Mouse (Mus musculus) splenic B cell, adult 2 months (primary cell): ENCODE measurements around the gene Sulf2.
"Not testable (repeated sequence)": the region's sequence is repeated elsewhere in the genome, so short reads cannot be mapped to it uniquely, and the experiment has no call there.

Source experiments
- DNase-seq: peaks from one replicate; pipeline ENCODE4 v3.0.0-alpha.2; 2011; ENCODE audit warnings: low read depth, low spot score
- H3K27me3 ChIP-seq: 2 replicates; pipeline ENCODE4 v1.6.1; 2012; ENCODE audit warnings: mild to moderate bottlenecking, low read length, moderate library complexity, mixed read lengths; ENCODE audit not compliant: control insufficient read depth, poor library complexity, insufficient read depth, severe bottlenecking
- H3K36me3 ChIP-seq: 2 replicates; pipeline ENCODE4 v1.6.1; 2012; ENCODE audit warnings: mild to moderate bottlenecking, low read length, moderate library complexity, mixed read lengths; ENCODE audit not compliant: control insufficient read depth, poor library complexity, insufficient read depth, severe bottlenecking

Gene Sulf2

DNA sequence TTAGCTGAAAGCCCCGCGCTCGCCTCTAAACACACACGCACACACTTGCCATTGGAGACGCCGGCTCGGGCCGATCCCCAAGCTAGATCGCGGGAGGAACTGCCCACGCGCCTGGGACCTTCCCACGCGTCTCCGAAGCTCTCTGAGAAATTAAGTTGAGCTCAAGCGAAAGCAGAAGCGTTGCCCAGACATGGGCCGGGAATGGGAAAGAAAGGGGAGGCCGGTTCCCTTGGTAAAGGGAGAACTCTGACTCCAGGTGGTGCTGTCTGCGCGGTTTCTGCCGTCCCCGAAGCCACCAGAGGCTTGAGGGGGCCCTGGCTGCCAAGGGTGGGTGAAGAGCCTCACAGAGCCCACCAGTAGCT is at the start of gene Sulf2:
TSS of gene Sulf2 (minus strand) at position 210 of the 362 bp plus-strand sequence.
- peak; percentile 20 for DNase-seq
- H3K27me3 ChIP-seq = no peaks in the 10 kb centered on the region; the same call in 1 of the 2 replicates
- H3K36me3 ChIP-seq = no peaks in the 10 kb centered on the region

DNA sequence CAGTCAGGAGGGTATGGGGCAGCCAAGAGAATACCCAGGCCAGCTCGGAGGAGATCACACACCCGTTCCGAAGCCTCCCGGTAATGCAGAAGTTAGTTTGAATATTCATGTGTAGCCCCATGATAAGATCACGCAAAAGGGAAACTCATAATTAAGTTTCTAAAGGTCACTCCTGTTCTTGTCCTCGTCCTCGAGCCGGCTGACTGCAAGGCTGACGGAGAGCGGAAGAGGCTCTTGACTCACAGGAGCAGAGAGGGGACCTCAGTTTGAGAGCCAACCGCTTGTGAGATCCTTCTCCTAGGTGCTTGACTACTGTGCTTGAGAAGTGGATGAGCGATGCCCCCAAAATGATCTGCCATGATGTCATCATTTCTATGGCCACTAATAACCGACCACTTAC is 48.7 kb upstream of the Sulf2 start:
- Histone ChIP-seq H3K27me3 (no peaks in the 10 kb centered on the region), H3K36me3 (no peaks in the 10 kb centered on the region)
- no peak for DNase-seq

DNA sequence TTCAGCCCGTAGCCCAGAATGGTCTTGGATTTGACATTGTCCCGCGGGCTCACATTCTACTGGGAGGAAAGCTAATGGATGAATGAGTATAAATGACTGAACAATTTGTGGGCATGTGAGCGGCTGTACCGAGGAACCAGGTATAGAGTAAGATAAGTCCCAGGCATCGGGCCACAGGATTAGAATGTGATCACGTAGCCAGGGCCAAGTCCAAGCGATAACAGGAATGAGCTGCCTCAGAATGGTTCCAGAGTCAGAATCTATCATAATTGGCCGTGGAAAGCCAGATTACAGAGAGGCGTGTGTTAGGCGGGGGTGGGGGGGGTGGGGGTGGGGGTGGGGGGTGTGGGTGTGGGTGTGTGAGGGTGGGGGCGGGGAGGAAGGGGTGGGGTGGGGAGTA is 48.2 kb upstream of the Sulf2 start:
- DNase-seq = no peak
- Histone ChIP-seq H3K27me3 (no peaks in the 10 kb centered on the region), H3K36me3 (no peaks in the 10 kb centered on the region)

DNA sequence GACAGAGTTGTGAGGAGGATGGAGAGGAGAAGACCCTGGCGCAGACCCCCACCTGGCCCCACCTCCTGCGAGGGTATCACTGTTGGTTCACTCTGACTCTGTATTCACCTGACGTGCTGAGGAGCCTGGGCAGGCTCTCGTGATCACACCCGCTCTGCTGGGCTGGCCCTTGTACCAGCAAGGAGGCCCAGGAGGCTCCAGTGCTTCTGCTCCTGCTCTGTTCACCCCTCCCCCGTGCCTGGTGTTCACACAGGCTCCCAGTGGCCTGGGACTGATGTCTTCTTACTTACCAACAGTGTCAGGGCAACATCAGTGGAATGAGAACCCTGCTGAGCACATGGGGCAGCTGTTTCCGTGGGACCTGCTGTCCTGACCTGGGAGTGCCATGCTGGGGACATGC is 42.5 kb upstream of the Sulf2 start:
- no peak for DNase-seq
- no peaks in the 10 kb centered on the region for H3K36me3 ChIP-seq
- H3K27me3 ChIP-seq = no peaks in the 10 kb centered on the region

DNA sequence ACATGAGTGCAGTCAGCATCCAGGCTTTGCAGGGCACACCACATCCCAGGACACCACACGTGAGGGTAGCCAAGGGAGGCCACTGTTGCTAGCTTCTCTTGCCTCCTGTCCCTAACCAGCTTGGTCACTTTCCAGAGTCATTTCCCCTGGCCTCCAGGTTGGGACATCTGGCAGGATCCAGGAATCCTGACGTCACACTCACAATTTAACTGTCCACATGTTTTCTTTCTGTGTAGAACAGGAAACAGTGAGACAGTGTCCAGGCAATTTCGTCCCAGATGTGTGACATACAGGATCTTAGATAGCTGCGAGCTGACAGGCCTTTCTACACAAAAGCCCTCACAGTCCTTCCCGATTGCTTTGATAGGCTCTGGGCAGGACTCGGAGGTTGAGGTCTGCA is 41.6 kb upstream of the Sulf2 start:
- Histone ChIP-seq H3K27me3 (no peaks in the 10 kb centered on the region), H3K36me3 (no peaks in the 10 kb centered on the region)
- DNase-seq = no peak

DNA sequence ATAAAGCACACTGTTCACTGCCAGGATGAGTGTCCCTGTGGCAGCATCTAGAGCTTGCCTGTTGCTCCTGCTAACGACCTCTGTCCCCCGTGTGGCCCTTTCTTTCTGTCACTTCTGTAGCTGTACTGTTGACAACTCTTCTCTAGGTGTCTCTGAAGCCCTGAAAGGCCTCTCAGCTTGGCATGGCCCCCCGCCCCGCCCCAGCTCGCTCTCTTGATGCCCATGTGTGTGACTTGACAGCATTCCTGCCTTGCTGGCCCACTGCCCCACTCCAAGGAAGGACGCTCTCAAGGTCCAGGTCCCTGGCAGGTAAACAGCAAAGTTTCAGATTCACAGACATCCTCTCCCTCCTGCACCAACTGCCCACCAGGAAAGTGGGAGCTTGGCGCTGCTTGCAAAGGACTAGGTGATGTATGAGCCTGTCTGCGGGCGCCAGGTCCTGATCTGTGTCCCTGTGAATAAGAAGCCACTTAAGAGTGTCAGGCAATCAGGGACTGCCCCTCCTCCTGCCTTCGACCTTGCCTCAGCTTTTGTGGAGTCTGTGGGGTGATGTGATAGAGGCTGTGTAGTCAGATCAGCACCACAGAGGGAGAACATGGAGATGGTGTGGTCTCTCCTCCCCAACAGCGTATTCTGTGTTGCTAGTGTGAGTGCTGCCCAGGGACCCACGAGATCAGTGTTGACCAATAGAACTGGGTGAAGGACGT is 40.8 kb upstream of the Sulf2 start:
- no peak for DNase-seq
- Histone ChIP-seq H3K27me3 (no peaks in the 10 kb centered on the region), H3K36me3 (no peaks in the 10 kb centered on the region)

DNA sequence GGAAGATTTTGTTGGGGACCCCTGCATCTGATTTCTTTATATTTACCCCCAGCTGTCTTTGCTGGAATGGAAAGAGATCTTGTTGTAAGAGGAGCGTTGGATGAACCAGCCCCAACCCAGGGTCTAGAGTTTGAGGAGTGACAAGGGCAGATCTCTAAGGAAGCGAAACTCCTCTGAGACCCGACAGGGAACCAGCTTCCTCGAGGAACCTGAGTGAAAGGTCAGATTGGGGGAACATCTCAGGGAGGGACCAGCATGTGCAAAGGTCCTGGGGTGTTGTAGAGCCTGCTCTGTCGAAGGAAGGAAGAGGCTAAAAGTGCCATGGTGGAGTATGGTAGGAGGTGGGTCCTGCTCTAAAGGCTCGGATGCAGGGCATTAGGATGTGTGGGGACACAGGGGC is 39.6 kb upstream of the Sulf2 start:
- DNase-seq = no peak
- H3K36me3 ChIP-seq = no peaks in the 10 kb centered on the region

DNA sequence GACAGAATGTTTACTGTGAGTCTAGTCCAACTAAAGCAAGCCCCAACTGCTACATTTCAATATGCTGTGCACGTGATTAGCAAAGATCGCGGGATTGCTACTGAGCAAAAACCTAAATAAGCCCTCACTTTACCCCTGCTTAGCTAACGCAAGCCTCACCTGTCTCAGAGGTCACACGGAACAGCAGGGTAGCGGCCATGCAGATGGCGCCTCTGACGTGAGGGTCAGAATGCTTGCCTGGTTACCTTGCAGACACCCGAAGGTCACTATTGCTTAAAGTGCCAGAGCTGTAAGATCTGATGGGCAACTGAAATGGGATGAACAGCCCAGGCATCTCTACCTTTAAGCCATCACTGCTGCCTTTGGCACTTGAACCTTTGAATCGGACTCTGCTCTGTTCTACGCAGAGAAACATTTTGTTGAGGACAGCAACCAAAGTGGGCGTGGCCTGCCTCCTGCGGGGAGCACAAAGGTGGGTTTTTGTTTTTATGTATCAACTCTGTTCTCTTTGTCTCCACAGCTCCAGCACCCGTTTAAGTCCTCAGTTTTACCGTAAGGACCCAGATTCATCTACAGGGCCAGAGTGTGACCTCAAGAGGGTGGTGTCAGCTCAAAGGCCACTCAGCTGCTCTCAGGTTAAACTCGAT is 38.8 kb upstream of the Sulf2 start:
- no peaks in the 10 kb centered on the region for H3K36me3 ChIP-seq
- no peaks in the 10 kb centered on the region for H3K27me3 ChIP-seq
- DNase-seq = no peak

More for the DNA sequence above, 39.6 kb upstream of the Sulf2 start:
- no peaks in the 10 kb centered on the region for H3K27me3 ChIP-seq

DNA sequence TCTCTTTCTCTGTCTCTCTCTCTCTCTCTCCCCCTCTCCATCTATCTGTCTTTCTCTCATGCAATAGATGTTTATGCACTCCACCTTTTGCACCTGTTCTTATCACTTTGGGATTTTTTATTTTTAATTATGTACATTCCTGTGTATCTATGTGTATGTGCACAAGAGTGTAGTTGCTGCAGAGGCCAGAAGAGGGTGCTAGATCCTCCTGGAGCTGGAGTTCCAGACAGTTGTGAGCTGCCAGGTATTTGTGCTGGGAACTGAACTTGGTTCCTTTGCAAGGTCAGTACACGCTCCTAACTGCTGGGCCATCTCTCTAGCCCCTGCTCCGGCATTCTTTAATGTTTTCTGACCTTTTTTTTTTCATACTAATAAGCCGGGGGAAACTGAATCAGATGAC is 38.0 kb upstream of the Sulf2 start:
- no peak for DNase-seq

DNA sequence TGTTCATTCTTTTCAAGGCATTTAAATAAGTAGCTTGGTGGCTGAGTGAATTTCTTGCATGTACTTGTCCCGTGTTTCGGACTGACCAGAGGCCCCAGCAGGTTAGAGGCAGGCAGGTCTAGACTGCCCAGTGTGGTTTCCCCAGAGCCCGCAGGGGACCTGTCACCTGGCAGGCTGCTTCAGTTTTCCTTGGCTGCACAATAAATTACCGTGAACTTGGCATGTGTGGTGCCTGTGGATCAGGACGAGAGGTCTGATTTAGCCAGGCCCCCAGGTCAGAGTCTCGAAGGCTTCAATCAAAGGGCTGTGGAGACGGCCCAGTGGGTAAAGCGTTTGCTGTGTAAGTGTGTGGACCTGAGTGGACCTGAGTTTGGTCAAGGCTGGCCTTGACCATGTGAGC is 35.4 kb upstream of the Sulf2 start:
- no peak for DNase-seq
- no peaks in the 10 kb centered on the region for H3K36me3 ChIP-seq
- H3K27me3 ChIP-seq = no peaks in the 10 kb centered on the region

More for the DNA sequence above, 38.0 kb upstream of the Sulf2 start:
- H3K27me3 ChIP-seq = no peaks in the 10 kb centered on the region
- H3K36me3 ChIP-seq = no peaks in the 10 kb centered on the region

DNA sequence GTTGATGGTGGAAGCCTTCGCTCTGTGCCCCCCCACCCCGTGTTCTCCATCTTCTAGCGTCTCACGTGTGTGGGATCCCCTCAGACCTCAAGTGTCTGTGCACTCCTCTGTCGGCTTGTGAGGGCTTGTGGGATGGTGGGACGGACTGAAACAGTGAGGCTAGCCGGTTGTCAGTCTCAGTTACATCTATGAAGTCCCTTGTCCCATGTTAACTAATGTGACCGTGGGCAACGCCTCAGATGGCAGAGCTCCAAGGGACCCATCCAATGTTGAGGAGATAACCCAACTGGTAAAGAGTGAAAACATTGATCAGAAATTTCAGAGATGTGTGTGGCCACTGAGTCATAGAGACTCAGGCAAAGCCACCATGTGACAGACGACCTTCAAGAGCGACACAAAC is 33.7 kb upstream of the Sulf2 start:
- no peak for DNase-seq
- no peaks in the 10 kb centered on the region for H3K27me3 ChIP-seq
- no peaks in the 10 kb centered on the region for H3K36me3 ChIP-seq

DNA sequence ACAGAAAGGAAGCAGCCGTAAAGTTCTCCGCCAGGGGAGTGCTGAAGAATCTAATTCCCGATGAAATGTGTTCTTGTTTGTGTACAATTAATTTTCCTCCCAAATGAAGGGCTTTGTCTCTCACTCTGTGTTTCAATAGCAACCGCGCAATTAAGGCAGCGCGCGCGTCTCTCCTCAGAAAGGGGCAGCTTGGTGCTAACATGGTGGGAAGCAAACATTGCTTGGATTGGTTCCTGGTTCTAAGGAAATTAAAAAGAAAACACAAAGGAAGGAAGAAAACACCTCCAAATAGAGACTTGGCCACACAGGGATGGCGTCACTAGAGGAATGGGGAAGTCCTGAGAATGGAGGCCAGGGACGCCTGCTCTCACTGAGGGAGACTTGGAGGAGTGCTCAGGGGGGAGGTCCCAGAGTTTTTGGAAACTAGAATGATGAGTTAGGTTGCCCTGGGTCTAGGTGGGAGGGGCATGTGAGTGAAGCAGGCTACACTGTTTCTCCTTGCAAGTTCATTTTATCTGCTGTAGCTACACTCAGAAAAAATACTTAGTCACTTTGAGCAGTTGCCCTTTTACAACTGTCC is 32.5 kb upstream of the Sulf2 start:
- not testable (repeated sequence) for DNase-seq, H3K27me3 ChIP-seq, H3K36me3 ChIP-seq

DNA sequence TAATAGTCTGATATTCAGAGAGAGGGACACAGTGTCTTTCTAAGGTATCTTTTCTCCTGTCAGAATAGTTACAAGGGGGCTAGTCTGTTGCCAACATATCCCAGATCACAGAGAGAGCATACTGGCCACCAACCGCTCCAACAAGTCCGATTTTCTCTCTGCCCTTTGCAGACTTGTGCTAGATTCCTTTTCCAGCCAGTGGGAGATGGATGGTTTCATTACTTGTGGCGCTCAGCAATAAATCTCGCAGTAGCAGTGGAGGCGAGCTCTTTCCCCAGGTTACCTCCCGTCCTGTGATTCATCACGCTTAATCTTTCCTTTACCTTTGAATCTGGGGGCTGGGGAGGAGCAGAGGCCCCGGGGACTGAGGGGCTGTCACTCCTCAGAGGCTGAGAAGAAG is 31.9 kb upstream of the Sulf2 start:
- DNase-seq, H3K27me3 ChIP-seq, H3K36me3 ChIP-seq: not testable (repeated sequence)

DNA sequence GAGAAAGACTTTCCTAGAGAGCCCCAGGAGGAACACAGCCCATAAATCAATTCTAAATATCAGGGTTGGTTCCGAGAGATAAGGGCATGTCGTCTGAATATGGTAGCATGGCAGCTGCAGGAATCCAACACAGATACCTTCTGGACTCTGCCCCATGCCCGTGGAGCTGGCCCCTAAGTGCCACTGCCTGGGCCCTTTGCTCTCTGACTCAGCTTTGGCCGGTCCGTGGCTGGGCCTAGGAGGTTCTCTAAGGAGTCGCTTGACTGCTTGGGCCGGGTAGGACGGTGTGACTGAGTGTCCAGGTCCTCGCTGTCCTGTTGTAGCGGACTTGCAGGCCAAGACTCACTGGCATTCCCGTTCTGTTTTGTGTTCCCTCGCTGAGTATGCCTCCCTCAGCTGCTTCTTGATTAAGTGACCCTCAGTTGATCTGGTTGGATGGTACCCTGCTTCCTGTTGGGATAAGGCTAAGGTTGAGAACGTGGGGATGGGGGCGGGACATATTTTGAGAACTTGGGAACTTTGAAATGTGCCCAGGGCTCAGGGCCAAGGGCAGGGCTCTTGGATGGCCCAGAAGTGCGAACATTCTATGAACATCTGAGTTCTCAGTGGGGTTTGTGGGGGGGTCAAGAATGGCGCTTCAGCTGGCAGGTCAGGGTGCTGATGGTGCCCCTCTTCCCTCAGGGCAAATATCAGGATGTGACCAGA is 30.9 kb upstream of the Sulf2 start:
- Histone ChIP-seq H3K27me3 (no peaks in the 10 kb centered on the region), H3K36me3 (no peaks in the 10 kb centered on the region)
- no peak for DNase-seq

DNA sequence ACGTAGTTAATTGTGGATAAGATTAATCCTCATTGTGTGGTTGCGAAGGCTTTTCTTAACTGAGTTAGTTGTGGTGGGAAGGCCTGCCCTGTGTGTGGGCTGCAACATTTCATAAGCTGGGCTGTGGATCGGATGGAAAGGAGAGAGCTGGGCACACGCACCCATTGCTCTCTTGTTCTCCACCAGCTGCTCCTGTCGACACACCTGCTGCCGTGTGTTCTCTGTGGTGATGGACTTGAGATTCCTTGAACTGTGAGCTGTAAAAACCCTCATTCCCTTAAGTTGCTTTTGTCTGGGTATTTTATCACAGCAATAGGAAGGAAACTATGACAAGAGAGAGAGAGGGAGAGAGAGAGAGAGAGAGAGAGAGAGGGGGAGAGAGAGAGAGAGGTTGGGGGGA is 30.3 kb upstream of the Sulf2 start:
- no peaks in the 10 kb centered on the region for H3K27me3 ChIP-seq
- DNase-seq = no peak
- H3K36me3 ChIP-seq = no peaks in the 10 kb centered on the region
